18 mouse cellular contexts compared by ENCODE assay signal in genomic region chr15:36973290-36973689, GRCm38 (mm10). TPM values are rescaled to one million over a fixed set of nuclear protein-coding genes. Genes with fewer than 3 reads are reported as not detected.
A peak's percentile ranks its signal among the peaks of the same experiment; 100 is the strongest.
DNase-seq lines count a peak whose midpoint lies in the region; ATAC-seq and TF ChIP-seq lines count a peak whose summit lies in the region.
"Had no signal": no experiment of that assay in that cellular context is flagged by ENCODE, and none has a peak within 500 bp of the region (broad histone marks: within the 10 kb centered on the region; RNA-seq: fewer than 3 reads in every experiment).

No protein-coding gene starts in this region.

- TF ChIP-seq CTCF in heart, postnatal 0 days (IDR thresholded peaks at IDR 0.05; ENCODE audit: low read depth), result no peak

- no peak for ATAC-seq in heart, postnatal 0 days (ENCODE audit: insufficient read depth, low read depth)
- ATAC-seq in midbrain, embryonic 15.5 days (replicated peaks), result no peak
- ATAC-seq in megakaryocyte progenitor cell, adult 5-6 weeks (replicated peaks; ENCODE audit: poor library complexity), result peak; percentile 38; the same call in 1 of the 2 replicates
- ATAC-seq in cerebellum, adult (ENCODE audit: insufficient number of reproducible peaks, low FRiP score, low TSS enrichment), result no peak

- intact Hi-C loops in gastrocnemius, postnatal 14 days (cut with DNase I; ENCODE audit: low total_unique reads), result no loop called here

- H3K9ac ChIP-seq in heart, postnatal 0 days (replicated peaks; ENCODE audit: low read depth, low read length), result 0 out of 2 replicates have a peak overlapping the region, but pooled peaks have one; percentile 4
- H3K9ac ChIP-seq in midbrain, embryonic 15.5 days, result no peak overlapping the region
- H3K9ac ChIP-seq: limb, embryonic 13.5 days; midbrain, embryonic 12.5 days; stomach, embryonic 15.5 days had no signal

- H3K36me3 ChIP-seq in heart, postnatal 0 days (replicated peaks; ENCODE audit: control insufficient read depth, insufficient read depth, low read length), result no peaks in the 10 kb centered on the region
- no peaks in the 10 kb centered on the region for H3K36me3 ChIP-seq in midbrain, embryonic 15.5 days (replicated peaks)
- H3K36me3 ChIP-seq in midbrain, embryonic 10.5 days, result no peaks in the 10 kb centered on the region
- H3K36me3 ChIP-seq: limb, embryonic 13.5 days; midbrain, embryonic 12.5 days; stomach, embryonic 15.5 days had no signal

- no peaks in the 10 kb centered on the region for H3K27me3 ChIP-seq in heart, postnatal 0 days (ENCODE audit: control insufficient read depth, insufficient read depth, low read length)
- H3K27me3 ChIP-seq in midbrain, embryonic 15.5 days (replicated peaks), result no peaks in the 10 kb centered on the region
- no peaks in the 10 kb centered on the region for H3K27me3 ChIP-seq in midbrain, embryonic 10.5 days (ENCODE audit: low read depth, poor library complexity, severe bottlenecking)
- H3K27me3 ChIP-seq: midbrain, embryonic 12.5 days; stomach, embryonic 15.5 days had no signal

- 53% methylated on average over 6 of the region's 6 CpGs for WGBS in heart, postnatal 0 days
- 75% methylated on average over 6 of the region's 6 CpGs for WGBS in midbrain, embryonic 15.5 days
- WGBS in midbrain, embryonic 10.5 days, result 81% methylated on average over 6 of the region's 6 CpGs

- H3K4me3 ChIP-seq in heart, postnatal 0 days (ENCODE audit: low read depth, low read length), result no peak overlapping the region
- no peak overlapping the region for H3K4me3 ChIP-seq in midbrain, embryonic 15.5 days
- H3K4me3 ChIP-seq in midbrain, embryonic 10.5 days, result no peak overlapping the region
- H3K4me3 ChIP-seq: limb, embryonic 13.5 days; midbrain, embryonic 12.5 days; stomach, embryonic 15.5 days had no signal

- no peak for TF ChIP-seq EP300 in heart, postnatal 0 days (IDR thresholded peaks at IDR 0.05; ENCODE audit: low read depth)

- H3K9me3 ChIP-seq in heart, postnatal 0 days (replicated peaks; ENCODE audit: control insufficient read depth, low read length), result no peaks in the 10 kb centered on the region
- H3K9me3 ChIP-seq in midbrain, embryonic 15.5 days, result no peaks in the 10 kb centered on the region
- H3K9me3 ChIP-seq in midbrain, embryonic 10.5 days (replicated peaks), result no peaks in the 10 kb centered on the region
- H3K9me3 ChIP-seq: limb, embryonic 13.5 days; midbrain, embryonic 12.5 days; stomach, embryonic 15.5 days had no signal

- H3K27ac ChIP-seq in heart, postnatal 0 days (ENCODE audit: low read depth), result peak overlapping the region; percentile 73
- 0 out of 2 replicates have a peak overlapping the region, but pooled peaks have one; percentile 35 for H3K27ac ChIP-seq in midbrain, embryonic 15.5 days
- H3K27ac ChIP-seq in midbrain, embryonic 10.5 days (replicated peaks), result no peak overlapping the region
- H3K27ac ChIP-seq: limb, embryonic 13.5 days; midbrain, embryonic 12.5 days; stomach, embryonic 15.5 days had no signal

- H3K4me1 ChIP-seq in heart, postnatal 0 days (ENCODE audit: control insufficient read depth, insufficient read depth), result peaks cover 37% of the 10 kb centered on the region
- peaks cover 20% of the 10 kb centered on the region for H3K4me1 ChIP-seq in midbrain, embryonic 15.5 days
- H3K4me1 ChIP-seq in midbrain, embryonic 10.5 days, result peaks cover 22% of the 10 kb centered on the region
- H3K4me1 ChIP-seq: limb, embryonic 13.5 days had no signal

- peak overlapping the region; percentile 4; the same call in 1 of the 2 replicates for H3K4me2 ChIP-seq in heart, postnatal 0 days (ENCODE audit: low read depth, low read length)
- no peak overlapping the region for H3K4me2 ChIP-seq in midbrain, embryonic 15.5 days
- H3K4me2 ChIP-seq: limb, embryonic 13.5 days; midbrain, embryonic 12.5 days; stomach, embryonic 15.5 days had no signal

- DNase-seq in heart, postnatal 0 days (ENCODE audit: low spot score), result no peak
- DNase-seq in heart, adult 8-10 months (ENCODE audit: low spot score), result no peak
- DNase-seq in midbrain, embryonic 10.5 days (ENCODE audit: low spot score), result no peak
- no peak for DNase-seq in gastrocnemius, postnatal 14 days
- DNase-seq: adrenal gland, adult 2 months; cerebellum, adult 11 months; cerebellum, postnatal 14 days; gastrocnemius, postnatal 25 days; kidney, adult 2 months; kidney, postnatal 14 days; lung, postnatal 10 days; right cerebral cortex, adult 18-20 months had no signal

RNA-seq across cellular contexts. Expression of gene Zfp706, which starts 34.3 kb away (rescaled TPM):
- 36.9 and 48.7 TPM in 2 replicates for total RNA-seq in heart, postnatal 0 days (2014; rRNA removed; ENCODE audit: low replicate concordance)
- 541 and 578 TPM in 2 replicates for polyA plus RNA-seq in heart, postnatal 0 days (2015; fragmentation: Nextera tagmentation; extraction: Ambion mirVana)
- 100 to 1,000 TPM; 214 to 231 (median 227) TPM for total RNA-seq in heart, adult 8-10 months (2022)
- polyA plus RNA-seq in midbrain, embryonic 15.5 days (2015; fragmentation: Nextera tagmentation; extraction: Ambion mirVana), result 414 TPM in 2 replicates
- polyA plus RNA-seq in midbrain, embryonic 10.5 days (2016; fragmentation: Nextera tagmentation; extraction: Ambion mirVana), result 479 and 502 TPM in 2 replicates
- total RNA-seq in megakaryocyte progenitor cell, adult 5-6 weeks (2015), result 403 and 471 TPM in 2 replicates
- 93.6 and 95.9 TPM in 2 replicates for total RNA-seq in megakaryocyte progenitor cell, adult 5-6 weeks (2017)
- 100 to 1,000 TPM; 134 to 157 TPM for total RNA-seq in gastrocnemius, postnatal 14 days (2021)
